Mouse (Mus musculus): ENCODE data around the gene Cep57. TPM values are rescaled to one million over a fixed set of nuclear protein-coding genes. Genes with fewer than 3 reads are reported as not detected.
"Not testable (repeated sequence)": the region's sequence is repeated elsewhere in the genome, so short reads cannot be mapped to it uniquely, and the experiment has no call there.

Gene Cep57
- polyA plus RNA-seq, 1 experiment from 2014 or later = 54.6 TPM

GRCm38 (mm10) chr9:13828087-13828441 lies 1.2 kb upstream of the Cep57 start:
- peak overlapping the region; percentile 75 for H3K4me2 ChIP-seq (replicated peaks)

DNA sequence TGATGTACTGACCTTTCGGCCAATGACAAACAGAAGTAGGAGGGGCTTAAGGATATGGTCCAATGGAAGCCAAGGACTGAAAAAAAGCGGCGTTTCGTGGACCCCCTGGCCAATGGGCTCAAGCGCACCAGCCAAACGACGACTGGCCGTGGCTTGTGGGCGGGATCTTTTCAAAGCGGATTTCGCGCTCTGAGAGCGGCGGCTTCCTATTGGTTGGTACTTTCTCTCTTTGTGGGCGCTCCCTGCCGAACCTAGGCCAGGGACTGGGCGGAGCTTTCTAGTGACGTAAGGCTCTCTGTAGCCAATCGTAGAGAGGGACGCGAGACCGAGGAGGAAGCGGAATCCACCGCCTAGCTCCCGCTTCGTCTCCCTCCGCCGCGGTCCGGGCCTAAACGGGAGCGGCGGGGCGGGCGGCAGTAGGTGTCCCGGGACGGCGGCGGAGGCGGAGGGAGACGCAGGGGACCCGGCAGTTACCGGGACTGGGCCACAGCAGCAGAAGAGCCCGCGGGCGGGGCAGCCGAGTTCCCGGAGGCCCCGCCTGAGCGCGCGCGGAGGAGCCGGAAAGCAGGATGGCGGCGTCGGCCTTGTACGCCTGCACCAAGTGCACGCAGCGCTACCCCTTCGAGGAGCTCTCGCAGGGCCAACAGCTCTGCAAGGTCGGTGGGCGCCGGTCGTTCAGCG lies 639 bp upstream of the Cep57 start, which contains the start of gene Fam76b:
Gene Fam76b, plus strand, starts transcription at position 311 of the 681 bp plus-strand sequence.
- Histone ChIP-seq H3K9me3 (no peaks in the 10 kb centered on the region), H3K9ac (peak within 1 kb of the TSS; percentile 97), H3K4me1 (replicated peaks) (peaks cover 14% of the 10 kb centered on the region), H3K4me2 (replicated peaks) (peak within 1 kb of the TSS; percentile 75), H3K36me3 (peaks cover 12% of the 10 kb centered on the region), H3K4me3 (replicated peaks) (peak within 1 kb of the TSS; percentile 86), H3K27ac (peak within 1 kb of the TSS; percentile 99), H3K27me3 (replicated peaks) (no peaks in the 10 kb centered on the region)
- peak; percentile 95 for ATAC-seq
- under 1% methylated on average over 67 of the region's 67 CpGs for WGBS

More at GRCm38 (mm10) chr9:13828087-13828441, 1.2 kb upstream of the Cep57 start:
- H3K27ac ChIP-seq = peak overlapping the region; percentile 96
- no peaks in the 10 kb centered on the region for H3K27me3 ChIP-seq (replicated peaks)
- H3K9me3 ChIP-seq = no peaks in the 10 kb centered on the region
- WGBS = under 1% methylated on average over 23 of the region's 23 CpGs
- peaks cover 13% of the 10 kb centered on the region for H3K36me3 ChIP-seq
- ATAC-seq = peak; percentile 31
- peak overlapping the region; percentile 86 for H3K4me3 ChIP-seq (replicated peaks)
- peak overlapping the region; percentile 97 for H3K9ac ChIP-seq
- peaks cover 14% of the 10 kb centered on the region for H3K4me1 ChIP-seq (replicated peaks)

- Histone ChIP-seq H3K9ac (peak overlapping the region; percentile 90), H3K27me3 (replicated peaks) (no peaks in the 10 kb centered on the region), H3K27ac (peak overlapping the region; percentile 99), H3K4me1 (replicated peaks) (peaks cover 14% of the 10 kb centered on the region), H3K4me3 (replicated peaks) (peak overlapping the region; percentile 86), H3K9me3 (no peaks in the 10 kb centered on the region), H3K36me3 (peaks cover 9% of the 10 kb centered on the region), H3K4me2 (replicated peaks) (peak overlapping the region; percentile 75)
- under 1% methylated on average over 31 of the region's 31 CpGs for WGBS
- peak; percentile 29 for ATAC-seq
Observed at GRCm38 (mm10) chr9:13826391-13826805, 509 bp downstream of the Cep57 start.

GRCm38 (mm10) chr9:13825896-13826295 lies 1.0 kb downstream of the Cep57 start:
- WGBS = 5% methylated on average over 8 of the region's 8 CpGs

GRCm38 (mm10) chr9:13820774-13821173 lies 6.1 kb downstream of the Cep57 start:
- H3K4me2 ChIP-seq (replicated peaks) = no peak overlapping the region
- H3K9ac ChIP-seq = no peak overlapping the region
- no peak overlapping the region for H3K27ac ChIP-seq
- no peak for ATAC-seq
- no peaks in the 10 kb centered on the region for H3K9me3 ChIP-seq
- H3K4me1 ChIP-seq (replicated peaks) = peaks cover 11% of the 10 kb centered on the region
- H3K36me3 ChIP-seq = peaks cover 23% of the 10 kb centered on the region
- H3K4me3 ChIP-seq (replicated peaks) = no peak overlapping the region
- WGBS = 92% methylated on average over 3 of the region's 3 CpGs
- H3K27me3 ChIP-seq (replicated peaks) = no peaks in the 10 kb centered on the region

More at GRCm38 (mm10) chr9:13825896-13826295, 1.0 kb downstream of the Cep57 start:
- Histone ChIP-seq H3K27ac (peak overlapping the region; percentile 99), H3K27me3 (replicated peaks) (no peaks in the 10 kb centered on the region), H3K4me3 (replicated peaks) (peak overlapping the region; percentile 86), H3K4me2 (replicated peaks) (peak overlapping the region; percentile 75), H3K4me1 (replicated peaks) (peaks cover 14% of the 10 kb centered on the region), H3K9me3 (no peaks in the 10 kb centered on the region), H3K36me3 (peaks cover 4% of the 10 kb centered on the region; the same call in 1 of the 2 replicates), H3K9ac (peak overlapping the region; percentile 90)
- ATAC-seq = no peak

- no peak overlapping the region for H3K4me2 ChIP-seq (replicated peaks)
- no peaks in the 10 kb centered on the region for H3K27me3 ChIP-seq (replicated peaks)
- no peak overlapping the region for H3K4me3 ChIP-seq (replicated peaks)
- no peak for ATAC-seq
- H3K36me3 ChIP-seq = peaks cover 32% of the 10 kb centered on the region
- no peaks in the 10 kb centered on the region for H3K4me1 ChIP-seq (replicated peaks)
- H3K9ac ChIP-seq = no peak overlapping the region
- H3K27ac ChIP-seq = no peak overlapping the region
- H3K9me3 ChIP-seq = no peaks in the 10 kb centered on the region
- WGBS = 94% methylated on average over 9 of the region's 9 CpGs
Observed at GRCm38 (mm10) chr9:13818369-13818768, 8.5 kb downstream of the Cep57 start.

DNA sequence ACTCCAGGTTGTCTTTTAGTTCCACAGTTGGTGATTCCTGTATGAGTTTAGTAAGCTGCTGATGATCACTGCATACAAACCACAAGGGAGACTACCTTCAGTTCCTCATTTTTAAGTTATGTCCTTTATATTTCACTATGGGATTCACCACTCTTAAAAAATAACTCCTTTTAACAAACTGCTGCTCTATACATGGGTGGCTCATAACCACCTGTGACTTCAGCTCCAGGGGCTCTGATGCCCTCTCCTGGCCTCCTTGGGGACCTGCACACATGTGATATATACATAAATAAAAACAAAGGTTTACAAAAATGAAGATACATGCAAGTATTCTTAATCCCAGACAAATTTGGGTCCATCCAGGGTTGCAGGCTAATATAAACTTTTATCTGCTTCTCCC lies 17.0 kb downstream of the Cep57 start:
- no peak for ATAC-seq
- H3K36me3 ChIP-seq = peaks cover 32% of the 10 kb centered on the region
- no peak overlapping the region for H3K4me2 ChIP-seq (replicated peaks)
- no peak overlapping the region for H3K4me3 ChIP-seq (replicated peaks)
- no peaks in the 10 kb centered on the region for H3K27me3 ChIP-seq (replicated peaks)
- H3K27ac ChIP-seq = no peak overlapping the region
- H3K9ac ChIP-seq = no peak overlapping the region
- no peaks in the 10 kb centered on the region for H3K9me3 ChIP-seq
- no peaks in the 10 kb centered on the region for H3K4me1 ChIP-seq (replicated peaks)

DNA sequence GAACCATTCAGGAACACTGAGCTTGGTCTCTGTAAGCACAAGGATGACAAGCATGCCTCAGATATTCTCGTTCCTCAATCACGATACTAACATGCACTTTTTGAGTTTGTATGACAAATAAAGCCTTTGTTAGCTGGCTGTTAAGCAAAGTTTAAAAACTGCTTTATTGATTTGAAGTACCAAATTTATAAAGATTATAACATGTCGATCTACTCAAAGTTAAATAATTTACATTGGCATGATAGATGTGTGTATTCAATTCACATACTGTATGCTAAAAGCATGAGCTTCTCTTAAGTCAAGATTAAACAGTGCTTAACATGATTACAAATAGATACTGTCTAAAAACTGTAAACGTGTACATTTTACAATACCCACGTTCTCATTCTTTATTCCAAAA lies 19.2 kb downstream of the Cep57 start:
- Histone ChIP-seq H3K4me1 (replicated peaks) (no peaks in the 10 kb centered on the region), H3K9ac (no peak overlapping the region), H3K36me3 (peaks cover 30% of the 10 kb centered on the region), H3K9me3 (no peaks in the 10 kb centered on the region), H3K27ac (no peak overlapping the region), H3K4me3 (replicated peaks) (no peak overlapping the region), H3K4me2 (replicated peaks) (no peak overlapping the region), H3K27me3 (replicated peaks) (no peaks in the 10 kb centered on the region)
- 81% methylated on average over 5 of the region's 5 CpGs for WGBS
- ATAC-seq = no peak

GRCm38 (mm10) chr9:13806854-13807253 lies 20.1 kb downstream of the Cep57 start:
- H3K27ac ChIP-seq = no peak overlapping the region
- WGBS = 91% methylated on average over 7 of the region's 7 CpGs
- H3K9me3 ChIP-seq = no peaks in the 10 kb centered on the region
- no peak overlapping the region for H3K9ac ChIP-seq
- H3K36me3 ChIP-seq = peaks cover 26% of the 10 kb centered on the region
- ATAC-seq = no peak
- H3K4me2 ChIP-seq (replicated peaks) = no peak overlapping the region
- H3K4me3 ChIP-seq (replicated peaks) = no peak overlapping the region
- no peaks in the 10 kb centered on the region for H3K4me1 ChIP-seq (replicated peaks)
- no peaks in the 10 kb centered on the region for H3K27me3 ChIP-seq (replicated peaks)

DNA sequence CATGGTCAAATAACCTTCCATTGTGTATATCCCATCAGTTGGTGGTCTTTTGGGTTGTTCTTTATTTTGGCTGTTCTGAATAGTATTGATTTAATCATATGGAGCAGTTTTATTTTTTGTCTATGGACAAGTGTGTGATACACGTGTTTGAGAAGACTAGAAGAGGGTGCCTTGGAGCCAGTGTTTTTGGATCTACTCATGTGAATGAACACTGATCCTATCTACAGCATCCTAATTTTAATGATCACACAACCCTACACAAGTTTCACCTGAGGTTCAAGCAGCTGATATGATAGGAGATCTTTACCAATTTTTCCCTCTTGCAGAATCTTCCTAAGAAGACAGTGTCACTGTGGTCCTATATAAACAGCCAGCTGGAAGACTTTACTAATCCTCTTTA lies 22.4 kb downstream of the Cep57 start:
- H3K9ac ChIP-seq = no peak overlapping the region
- no peak overlapping the region for H3K4me2 ChIP-seq (replicated peaks)
- no peak for ATAC-seq
- H3K4me1 ChIP-seq (replicated peaks) = no peaks in the 10 kb centered on the region
- peaks cover 29% of the 10 kb centered on the region for H3K36me3 ChIP-seq
- no peaks in the 10 kb centered on the region for H3K9me3 ChIP-seq
- no peaks in the 10 kb centered on the region for H3K27me3 ChIP-seq (replicated peaks)
- no peak overlapping the region for H3K27ac ChIP-seq
- no peak overlapping the region for H3K4me3 ChIP-seq (replicated peaks)
- WGBS = 86% methylated on average over 1 of the region's 1 CpGs

DNA sequence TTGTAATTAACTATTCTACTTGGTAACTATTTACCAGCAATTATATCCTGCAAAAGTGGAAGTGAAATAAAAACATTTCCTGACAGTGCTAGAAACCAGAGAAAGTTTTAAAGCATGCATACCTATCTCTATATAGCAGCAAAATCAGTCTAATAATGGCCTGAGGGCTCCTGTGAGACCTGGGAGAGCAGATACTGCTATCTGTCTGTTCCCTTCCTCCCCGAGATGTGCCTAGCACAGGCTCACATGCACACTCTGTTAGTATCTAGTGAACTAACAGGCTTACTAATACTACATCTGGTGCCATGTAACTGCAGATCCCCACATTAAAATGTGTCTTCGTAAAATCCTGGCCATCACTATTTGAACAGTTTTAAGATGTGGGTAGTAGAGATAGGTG lies 32.2 kb downstream of the Cep57 start:
- ATAC-seq = no peak

GRCm38 (mm10) chr9:13794302-13794701 lies 32.6 kb downstream of the Cep57 start:
- no peak overlapping the region for H3K4me3 ChIP-seq (replicated peaks)
- H3K27me3 ChIP-seq (replicated peaks) = no peaks in the 10 kb centered on the region
- WGBS = 83% methylated on average over 1 of the region's 1 CpGs
- no peak for ATAC-seq
- H3K9me3 ChIP-seq = no peaks in the 10 kb centered on the region
- peaks cover 20% of the 10 kb centered on the region for H3K36me3 ChIP-seq
- no peak overlapping the region for H3K4me2 ChIP-seq (replicated peaks)
- H3K4me1 ChIP-seq (replicated peaks) = no peaks in the 10 kb centered on the region
- no peak overlapping the region for H3K9ac ChIP-seq
- no peak overlapping the region for H3K27ac ChIP-seq

More for the DNA sequence above, 32.2 kb downstream of the Cep57 start:
- Histone ChIP-seq H3K4me1 (replicated peaks) (no peaks in the 10 kb centered on the region), H3K9me3 (no peaks in the 10 kb centered on the region), H3K9ac (no peak overlapping the region), H3K27ac (no peak overlapping the region), H3K4me3 (replicated peaks) (no peak overlapping the region), H3K27me3 (replicated peaks) (no peaks in the 10 kb centered on the region), H3K36me3 (peaks cover 25% of the 10 kb centered on the region), H3K4me2 (replicated peaks) (no peak overlapping the region)
- 93% methylated on average over 2 of the region's 2 CpGs for WGBS

- WGBS = 95% methylated on average over 8 of the region's 8 CpGs
- not testable (repeated sequence) for H3K4me1 ChIP-seq (replicated peaks); H3K9me3 ChIP-seq; H3K4me3 ChIP-seq (replicated peaks); H3K27me3 ChIP-seq (replicated peaks); ATAC-seq; H3K9ac ChIP-seq; H3K27ac ChIP-seq; H3K4me2 ChIP-seq (replicated peaks)
- H3K36me3 ChIP-seq = peaks cover 15% of the 10 kb centered on the region
Observed at GRCm38 (mm10) chr9:13790864-13791263, 36.0 kb downstream of the Cep57 start.
